Mouse (Mus musculus) hindbrain, embryonic 14.5 days (tissue): Measurements from ENCODE around the gene Zyx. TPM values are rescaled to one million over a fixed set of nuclear protein-coding genes. Genes with fewer than 3 reads are reported as not detected.

ENCODE experiments used
- ATAC-seq: fragments of 200-750 bp; cut with Nextera tagmentation; 2 replicates; pipeline ENCODE4 v1.8.0; 2017; ENCODE audit warnings: moderate number of reproducible peaks, mild to moderate bottlenecking, moderate TSS enrichment, moderate library complexity; ENCODE audit not compliant: low FRiP score
- DNase-seq: peaks from one replicate; pipeline ENCODE4 v3.0.0-alpha.2; 2015; ENCODE audit warnings: low spot score
- H3K27ac ChIP-seq: fragments of 300-500 bp; sonication (generic); 2 replicates; pipeline ENCODE4 v1.5.1; 2014; ENCODE audit warnings: mild to moderate bottlenecking, moderate library complexity
- H3K27me3 ChIP-seq: fragments of 300-500 bp; sonication (generic); 2 replicates; pipeline ENCODE4 v1.6.1; 2014; ENCODE audit warnings: mild to moderate bottlenecking, low read length, mixed read lengths; ENCODE audit not compliant: control insufficient read depth, insufficient read depth
- H3K36me3 ChIP-seq: fragments of 300-500 bp; sonication (generic); replicated peaks from 2 replicates; pipeline ENCODE4 v1.6.1; 2014; ENCODE audit not compliant: control insufficient read depth, insufficient read depth
- H3K4me1 ChIP-seq: fragments of 300-500 bp; sonication (generic); replicated peaks from 2 replicates; pipeline ENCODE4 v1.6.1; 2014; ENCODE audit warnings: antibody characterized with exemption, low read length, mixed read lengths; ENCODE audit not compliant: control insufficient read depth, insufficient read depth
- H3K4me2 ChIP-seq: fragments of 300-500 bp; sonication (generic); replicated peaks from 2 replicates; pipeline ENCODE4 v1.6.1; 2014; ENCODE audit warnings: mild to moderate bottlenecking, moderate library complexity
- H3K4me3 ChIP-seq: fragments of 300-500 bp; sonication (generic); replicated peaks from 2 replicates; pipeline ENCODE4 v1.5.1; 2014; ENCODE audit warnings: mild to moderate bottlenecking, low read length
- H3K9ac ChIP-seq: fragments of 300-500 bp; sonication (generic); 2 replicates; pipeline ENCODE4 v1.6.1; 2014
- H3K9me3 ChIP-seq: fragments of 300-500 bp; sonication (generic); 2 replicates; pipeline ENCODE4 v1.6.1; 2016; ENCODE audit warnings: low read length; ENCODE audit not compliant: control insufficient read depth
- WGBS: fragments of 180-500 bp; shearing (Covaris S2); extraction: QIAGEN DNeasy Blood & Tissue Kit; methylation state at CpG from one replicate; pipeline ENCODE4 v1.1.7; 2014; 5-methylcytosine and 5-hydroxymethylcytosine counted together
- polyA plus RNA-seq: library from polyadenylated mRNA; unstranded; fragments of >200 nt; fragmentation: Nextera tagmentation; extraction: Ambion mirVana; gene quantifications from 2 replicates; pipeline ENCODE4 v1.2.1, GENCODE M21; 2014

The Zyx gene
- polyA plus RNA-seq, 1 experiment from 2014 or later, result 56.6 TPM

DNA sequence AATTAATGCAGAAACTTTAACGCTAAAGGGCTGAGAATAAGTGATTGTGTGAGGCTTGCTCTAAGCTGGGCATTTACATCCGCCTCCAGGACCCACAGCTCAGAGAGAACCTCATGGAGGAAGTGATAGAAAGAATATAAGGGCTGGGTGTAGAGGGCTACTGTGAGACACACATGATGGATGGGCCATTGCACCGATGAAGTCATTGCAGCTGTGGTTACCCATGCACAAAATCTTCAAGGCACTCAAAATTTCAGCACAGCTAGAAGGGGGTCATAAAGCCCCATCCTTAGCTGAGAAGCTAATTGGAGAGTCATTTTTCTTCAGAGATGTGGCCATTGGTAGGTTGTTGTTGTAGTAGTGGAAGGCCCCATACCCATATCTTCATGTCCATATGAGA, 48.9 kb downstream of the Zyx start:
- no peaks in the 10 kb centered on the region for H3K27me3 ChIP-seq
- no peaks in the 10 kb centered on the region for H3K36me3 ChIP-seq
- no peak overlapping the region for H3K9ac ChIP-seq
- no peak overlapping the region for H3K4me2 ChIP-seq
- H3K4me1 ChIP-seq, result no peaks in the 10 kb centered on the region
- no peak overlapping the region for H3K27ac ChIP-seq
- no peak for ATAC-seq
- H3K9me3 ChIP-seq, result no peaks in the 10 kb centered on the region
- no peak overlapping the region for H3K4me3 ChIP-seq
- WGBS, result 83% methylated on average over 3 of the region's 3 CpGs
- no peak for DNase-seq

GRCm38 (mm10) chr6:42398998-42399397, 49.6 kb downstream of the Zyx start:
- Histone ChIP-seq H3K4me1 (no peaks in the 10 kb centered on the region), H3K9me3 (no peaks in the 10 kb centered on the region)
- WGBS, result 100% methylated on average over 1 of the region's 1 CpGs

DNA sequence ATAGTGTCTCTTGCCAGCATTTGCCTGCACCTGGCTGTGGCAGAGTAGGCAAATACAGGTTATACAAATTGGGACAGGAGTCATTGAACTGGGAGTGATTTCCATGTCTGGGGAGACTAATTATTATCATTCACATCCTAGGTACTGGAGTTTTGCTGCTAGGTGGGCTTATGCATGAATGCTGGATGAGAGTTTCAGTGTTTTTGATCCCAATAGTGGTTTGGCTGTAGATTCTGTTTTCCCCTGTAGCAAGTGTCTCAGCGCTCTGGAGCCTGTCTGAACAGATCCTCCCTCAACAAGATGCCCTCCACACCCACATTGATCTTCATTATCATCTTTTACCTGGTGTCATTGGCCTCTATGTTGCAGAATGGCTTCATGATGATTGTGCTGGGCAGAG, 50.5 kb downstream of the Zyx start, which contains the start of gene Tas2r143:
Tas2r143 (plus strand) TSS at position 301 of the 400 bp plus-strand sequence.
- ATAC-seq, result no peak
- H3K27me3 ChIP-seq, result no peaks in the 10 kb centered on the region
- H3K9me3 ChIP-seq, result no peaks in the 10 kb centered on the region
- no peak within 1 kb of the TSS for H3K9ac ChIP-seq
- DNase-seq, result no peak
- 95% methylated on average over 1 of the region's 1 CpGs for WGBS
- H3K27ac ChIP-seq, result no peak within 1 kb of the TSS
- H3K4me1 ChIP-seq, result no peaks in the 10 kb centered on the region
- H3K36me3 ChIP-seq, result no peaks in the 10 kb centered on the region
- no peak within 1 kb of the TSS for H3K4me3 ChIP-seq
- H3K4me2 ChIP-seq, result no peak within 1 kb of the TSS

More at GRCm38 (mm10) chr6:42398998-42399397, 49.6 kb downstream of the Zyx start:
- H3K4me3 ChIP-seq, result no peak overlapping the region
- no peaks in the 10 kb centered on the region for H3K36me3 ChIP-seq
- H3K4me2 ChIP-seq, result no peak overlapping the region
- no peaks in the 10 kb centered on the region for H3K27me3 ChIP-seq
- no peak overlapping the region for H3K27ac ChIP-seq
- no peak overlapping the region for H3K9ac ChIP-seq
- DNase-seq (no peak), ATAC-seq (no peak)

DNA sequence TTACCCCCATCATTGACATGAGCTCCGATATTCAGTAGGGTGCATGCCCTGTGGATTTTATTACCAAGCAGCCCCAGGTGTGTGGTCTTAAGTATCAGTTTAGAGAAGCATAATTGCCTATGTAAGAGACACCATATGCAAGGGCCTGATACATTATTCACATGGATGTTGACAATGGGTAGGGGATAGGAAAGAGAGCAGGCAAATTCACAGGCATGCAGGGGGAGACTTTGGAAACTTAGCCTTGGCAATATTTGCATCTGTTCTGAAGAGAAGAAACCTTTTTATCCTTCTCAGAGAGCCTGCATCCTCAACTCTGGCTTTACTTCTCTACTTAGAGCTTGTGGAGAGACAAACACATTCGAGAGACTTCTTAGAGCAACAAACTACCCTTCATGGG, 55.7 kb downstream of the Zyx start, which contains the start of gene Tas2r135:
Tas2r135 (plus strand) TSS at position 301 of the 400 bp plus-strand sequence.
- ATAC-seq (no peak), DNase-seq (no peak)
- Histone ChIP-seq H3K4me2 (no peak within 1 kb of the TSS), H3K36me3 (no peaks in the 10 kb centered on the region), H3K4me1 (no peaks in the 10 kb centered on the region), H3K27me3 (no peaks in the 10 kb centered on the region), H3K4me3 (no peak within 1 kb of the TSS), H3K9me3 (no peaks in the 10 kb centered on the region), H3K9ac (no peak within 1 kb of the TSS), H3K27ac (no peak within 1 kb of the TSS)
- WGBS, result 90% methylated on average over 2 of the region's 2 CpGs

Other genes with a start within 250 kb of the Zyx start
- gene Tas2r139, start 208.7 kb upstream of the Zyx start, polyA plus RNA-seq, result not detected in 2 replicates
- gene Tas2r144, start 134.3 kb upstream of the Zyx start, polyA plus RNA-seq, result not detected in 2 replicates
- 11.6 and 12.1 TPM in 2 replicates for gene Gstk1, start 103.7 kb upstream of the Zyx start, polyA plus RNA-seq
- gene Tmem139, start 87.7 kb upstream of the Zyx start, polyA plus RNA-seq, result not detected in 2 replicates
- gene Casp2, start 84.6 kb upstream of the Zyx start, polyA plus RNA-seq, result 32.7 and 36.4 TPM in 2 replicates
- gene Clcn1, start 62.9 kb upstream of the Zyx start, polyA plus RNA-seq, result 0.94 and 1.9 TPM in 2 replicates
- 7.2 and 7.9 TPM in 2 replicates for gene Fam131b, start 25.0 kb upstream of the Zyx start, polyA plus RNA-seq
- 0.16 and 0.24 TPM in 2 replicates for gene Epha1, start 23.6 kb downstream of the Zyx start, polyA plus RNA-seq
- gene Tas2r143, start 50.6 kb downstream of the Zyx start, polyA plus RNA-seq, result not detected in 2 replicates
- gene Tas2r135, start 55.8 kb downstream of the Zyx start, polyA plus RNA-seq, result not detected in 2 replicates
- not detected in 2 replicates for gene Tas2r126, start 84.9 kb downstream of the Zyx start, polyA plus RNA-seq
- gene Olfr458, start 115.6 kb downstream of the Zyx start, polyA plus RNA-seq, result not detected in 2 replicates
- not detected in 2 replicates for gene Olfr457, start 126.7 kb downstream of the Zyx start, polyA plus RNA-seq
- not detected in 2 replicates for gene Olfr456, start 137.6 kb downstream of the Zyx start, polyA plus RNA-seq
- 0.08 TPM in 1 of 2 replicates, not detected in the other for gene Olfr455, start 198.0 kb downstream of the Zyx start, polyA plus RNA-seq
- 0.05 TPM in 1 of 2 replicates, not detected in the other for gene Tcaf3, start 248.1 kb downstream of the Zyx start, polyA plus RNA-seq